Mouse (Mus musculus): ENCODE data around the gene Cd37. TPM values are rescaled to one million over a fixed set of nuclear protein-coding genes. Genes with fewer than 3 reads are reported as not detected.

Cd37 gene
- total and polyA plus RNA-seq, 3 experiments, result 3.1 to 21.2 (median 4.3) TPM

GRCm38 (mm10) chr7:45253806-45254205 lies 14.9 kb upstream of the Cd37 start:
- no peaks in the 10 kb centered on the region for H3K4me1 ChIP-seq (ENCODE audit: control insufficient read depth, insufficient read depth, low read length)
- no peaks in the 10 kb centered on the region for H3K79me2 ChIP-seq (replicated peaks; ENCODE audit: control insufficient read depth, insufficient read depth, low read length)
- no peak overlapping the region for H3K27ac ChIP-seq
- no peak overlapping the region for H3K4me3 ChIP-seq
- no peak for TF ChIP-seq EP300 (IDR thresholded peaks at IDR 0.05; ENCODE audit: insufficient read depth, low read depth, low read length)
- no peak for TF ChIP-seq POLR2A (IDR thresholded peaks at IDR 0.05; ENCODE audit: insufficient read depth, low read depth, low read length)
- no peak for TF ChIP-seq CTCF (IDR thresholded peaks at IDR 0.05)
- no peaks in the 10 kb centered on the region for H3K27me3 ChIP-seq (ENCODE audit: control insufficient read depth, insufficient read depth, low read length)
- intact Hi-C loops (cut with DNase I), result no loop called here
- no peak overlapping the region for H3K9ac ChIP-seq (ENCODE audit: low read depth, low read length)
- DNase-seq, result no peak
- no peaks in the 10 kb centered on the region for H3K36me3 ChIP-seq (ENCODE audit: control insufficient read depth, insufficient read depth, low read length)
- 86% methylated on average over 8 of the region's 8 CpGs for WGBS

- intact Hi-C loops (cut with DNase I), result no loop called here
- no peak overlapping the region for H3K9ac ChIP-seq (ENCODE audit: low read depth, low read length)
- 45% methylated on average over 3 of the region's 3 CpGs for WGBS
These were observed 8.8 kb upstream of the Cd37 start for GRCm38 (mm10) chr7:45247666-45248065.

GRCm38 (mm10) chr7:45241389-45241749 lies 2.5 kb upstream of the Cd37 start:
- H3K4me1 ChIP-seq (ENCODE audit: control insufficient read depth, insufficient read depth, low read length), result no peaks in the 10 kb centered on the region
- no peak for DNase-seq
- no peaks in the 10 kb centered on the region for H3K79me2 ChIP-seq (replicated peaks; ENCODE audit: control insufficient read depth, insufficient read depth, low read length)
- no peak overlapping the region for H3K4me3 ChIP-seq
- WGBS, result 88% methylated on average over 6 of the region's 6 CpGs
- intact Hi-C loops (cut with DNase I), result no loop called here
- no peaks in the 10 kb centered on the region for H3K36me3 ChIP-seq (ENCODE audit: control insufficient read depth, insufficient read depth, low read length)
- H3K27me3 ChIP-seq (ENCODE audit: control insufficient read depth, insufficient read depth, low read length), result no peaks in the 10 kb centered on the region
- no peak overlapping the region for H3K9ac ChIP-seq (ENCODE audit: low read depth, low read length)
- TF ChIP-seq CTCF (IDR thresholded peaks at IDR 0.05), result no peak
- TF ChIP-seq EP300 (IDR thresholded peaks at IDR 0.05; ENCODE audit: insufficient read depth, low read depth, low read length), result no peak
- TF ChIP-seq POLR2A (IDR thresholded peaks at IDR 0.05; ENCODE audit: insufficient read depth, low read depth, low read length), result no peak
- H3K27ac ChIP-seq, result no peak overlapping the region

More at GRCm38 (mm10) chr7:45247666-45248065, 8.8 kb upstream of the Cd37 start:
- H3K36me3 ChIP-seq (ENCODE audit: control insufficient read depth, insufficient read depth, low read length), result no peaks in the 10 kb centered on the region
- no peak overlapping the region for H3K27ac ChIP-seq
- no peaks in the 10 kb centered on the region for H3K27me3 ChIP-seq (ENCODE audit: control insufficient read depth, insufficient read depth, low read length)
- H3K4me3 ChIP-seq, result no peak overlapping the region
- no peaks in the 10 kb centered on the region for H3K4me1 ChIP-seq (ENCODE audit: control insufficient read depth, insufficient read depth, low read length)
- no peak for TF ChIP-seq EP300 (IDR thresholded peaks at IDR 0.05; ENCODE audit: insufficient read depth, low read depth, low read length)
- peak; percentile 10; the same call in 1 of the 2 replicates for TF ChIP-seq CTCF (IDR thresholded peaks at IDR 0.05)
- TF ChIP-seq POLR2A (IDR thresholded peaks at IDR 0.05; ENCODE audit: insufficient read depth, low read depth, low read length), result no peak
- DNase-seq, result no peak
- H3K79me2 ChIP-seq (replicated peaks; ENCODE audit: control insufficient read depth, insufficient read depth, low read length), result no peaks in the 10 kb centered on the region

- peak; percentile 23; the same call in 1 of the 2 replicates for TF ChIP-seq POLR2A (IDR thresholded peaks at IDR 0.05; ENCODE audit: insufficient read depth, low read depth, low read length)
- no peak for TF ChIP-seq CTCF (IDR thresholded peaks at IDR 0.05)
- no peaks in the 10 kb centered on the region for H3K4me1 ChIP-seq (ENCODE audit: control insufficient read depth, insufficient read depth, low read length)
- peak; percentile 28 to 37 for DNase-seq
- 0 out of 2 replicates have a peak within 1 kb of the TSS, but pooled peaks have one; percentile 13 for H3K4me3 ChIP-seq
- 0 out of 2 replicates have a peak within 1 kb of the TSS, but pooled peaks have one; percentile 15 for H3K9ac ChIP-seq (ENCODE audit: low read depth, low read length)
- H3K27me3 ChIP-seq (ENCODE audit: control insufficient read depth, insufficient read depth, low read length), result no peaks in the 10 kb centered on the region
- H3K36me3 ChIP-seq (ENCODE audit: control insufficient read depth, insufficient read depth, low read length), result no peaks in the 10 kb centered on the region
- WGBS, result 28% methylated on average over 53 of the region's 53 CpGs
- intact Hi-C loops (cut with DNase I), result no loop called here
- no peaks in the 10 kb centered on the region for H3K79me2 ChIP-seq (replicated peaks; ENCODE audit: control insufficient read depth, insufficient read depth, low read length)
- H3K27ac ChIP-seq, result no peak within 1 kb of the TSS
These were observed 1.9 kb upstream of the Cd37 start, which contains the start of gene Slc6a16 for GRCm38 (mm10) chr7:45240633-45241388. Slc6a16 (plus strand) TSS chr7:45241085.

- Histone ChIP-seq H3K4me1 (ENCODE audit: control insufficient read depth, insufficient read depth, low read length) (no peaks in the 10 kb centered on the region), H3K4me3 (no peak overlapping the region), H3K9ac (ENCODE audit: low read depth, low read length) (no peak overlapping the region), H3K36me3 (ENCODE audit: control insufficient read depth, insufficient read depth, low read length) (no peaks in the 10 kb centered on the region), H3K79me2 (replicated peaks; ENCODE audit: control insufficient read depth, insufficient read depth, low read length) (no peaks in the 10 kb centered on the region), H3K27me3 (ENCODE audit: control insufficient read depth, insufficient read depth, low read length) (no peaks in the 10 kb centered on the region), H3K27ac (no peak overlapping the region)
- intact Hi-C loops (cut with DNase I), result no loop called here
- no peak for DNase-seq
- WGBS, result 91% methylated on average over 7 of the region's 7 CpGs
- TF ChIP-seq EP300 (IDR thresholded peaks at IDR 0.05; ENCODE audit: insufficient read depth, low read depth, low read length) (no peak), POLR2A (IDR thresholded peaks at IDR 0.05; ENCODE audit: insufficient read depth, low read depth, low read length) (no peak), CTCF (IDR thresholded peaks at IDR 0.05) (no peak)
These were observed 1.2 kb upstream of the Cd37 start for GRCm38 (mm10) chr7:45240109-45240508.

Data from heart, adult 2 months (tissue).